Mouse (Mus musculus) ES-Bruce4 (cell line): ENCODE results near the gene Tmem167b. TPM values are rescaled to one million over a fixed set of nuclear protein-coding genes. Genes with fewer than 3 reads are reported as not detected.

Experiments used
- H3K27ac ChIP-seq: 2 replicates; pipeline ENCODE4 v1.5.1; 2012; ENCODE audit warnings: low read length, inconsistent platforms; ENCODE audit not compliant: insufficient read depth
- H3K27me3 ChIP-seq: 2 replicates; pipeline ENCODE4 v1.6.1; 2012; ENCODE audit warnings: mild to moderate bottlenecking, low read length, inconsistent platforms; ENCODE audit not compliant: control insufficient read depth, poor library complexity, insufficient read depth, severe bottlenecking
- H3K36me3 ChIP-seq: 2 replicates; pipeline ENCODE4 v1.6.1; 2012; ENCODE audit warnings: inconsistent platforms, mild to moderate bottlenecking, low read length, moderate library complexity; ENCODE audit not compliant: control insufficient read depth, poor library complexity, insufficient read depth, severe bottlenecking
- H3K4me1 ChIP-seq: one replicate; pipeline ENCODE4 v1.8.1; 2011; ENCODE audit warnings: low read length; ENCODE audit not compliant: control insufficient read depth, insufficient read depth
- H3K4me3 ChIP-seq: 2 replicates; pipeline ENCODE4 v1.5.1; 2011; ENCODE audit warnings: low read depth, mild to moderate bottlenecking, low read length
- H3K9ac ChIP-seq: 2 replicates; pipeline ENCODE4 v1.6.1; 2012; ENCODE audit warnings: low read depth, mild to moderate bottlenecking, inconsistent platforms; ENCODE audit not compliant: poor library complexity, severe bottlenecking
- H3K9me3 ChIP-seq: replicated peaks from 2 replicates; pipeline ENCODE4 v1.6.1; 2012; ENCODE audit warnings: mild to moderate bottlenecking, low read length, inconsistent platforms; ENCODE audit not compliant: control insufficient read depth, poor library complexity, insufficient read depth, severe bottlenecking
- CTCF ChIP-seq: IDR thresholded peaks from one replicate; pipeline ENCODE4 v1.8.1; 2011; ENCODE audit warnings: low read depth, low read length
- EP300 ChIP-seq: IDR thresholded peaks from 2 replicates; pipeline ENCODE4 v1.6.1; 2011; ENCODE audit warnings: low read depth, low read length; ENCODE audit not compliant: insufficient read depth
- POLR2A ChIP-seq: IDR thresholded peaks from one replicate; pipeline ENCODE4 v1.8.1; 2011; ENCODE audit warnings: low read length; ENCODE audit not compliant: insufficient read depth
- polyA plus RNA-seq: library from polyadenylated mRNA; stranded (reverse); fragments of >200 nt; gene quantifications from 2 replicates; pipeline ENCODE4 v1.2.4, GENCODE M21; 2011; ENCODE audit warnings: low read depth; ENCODE audit not compliant: missing spikeins, insufficient read depth, insufficient read length

Gene Tmem167b
- polyA plus RNA-seq, 1 experiment = 25.5 TPM

DNA sequence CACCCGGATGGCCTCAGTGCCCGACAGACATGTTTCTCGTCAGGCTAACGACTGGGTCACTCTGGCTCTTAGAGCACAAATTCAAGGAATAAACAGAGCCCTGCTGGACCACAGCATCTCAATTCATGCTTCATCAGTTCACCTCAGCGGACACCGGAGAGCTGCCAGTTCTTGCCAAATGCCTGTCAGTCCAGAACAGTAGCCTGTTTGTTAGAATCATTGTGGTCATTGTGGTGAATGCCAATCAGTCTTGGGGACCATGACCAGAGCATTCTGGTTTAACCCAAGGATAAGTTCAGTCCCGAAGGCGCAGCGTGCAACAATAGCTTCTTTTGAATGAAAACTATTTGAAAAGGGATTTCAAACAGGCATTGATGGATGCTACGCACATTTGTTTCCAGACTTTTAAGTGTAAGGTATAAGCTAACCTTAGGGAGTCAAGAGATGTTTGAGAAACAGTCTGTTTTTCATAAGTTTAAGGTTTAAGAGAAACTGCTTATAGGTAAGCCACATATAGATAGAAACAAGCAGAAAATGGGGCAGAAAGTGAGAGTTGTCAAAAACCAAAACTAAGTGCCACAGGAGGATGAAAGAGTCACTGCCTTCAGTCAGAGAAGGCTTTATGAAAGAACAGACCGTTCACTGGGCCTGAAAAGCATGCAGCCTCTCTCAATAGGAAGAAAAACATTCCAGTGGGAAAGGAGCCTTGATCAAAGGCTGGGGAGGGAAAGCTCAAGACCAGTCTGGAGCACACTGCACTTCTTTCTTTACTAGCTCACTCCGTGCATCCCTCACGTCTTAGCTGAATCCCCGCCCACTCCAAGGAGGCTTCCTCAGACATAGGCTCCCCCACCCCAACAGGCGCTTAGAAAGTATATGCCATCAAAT, 6.0 kb upstream of the Tmem167b start:
- H3K4me1 ChIP-seq = no peaks in the 10 kb centered on the region
- TF ChIP-seq EP300 = no peak
- no peak for TF ChIP-seq POLR2A
- no peak for TF ChIP-seq CTCF
- no peaks in the 10 kb centered on the region for H3K36me3 ChIP-seq
- no peak overlapping the region for H3K27ac ChIP-seq
- H3K9me3 ChIP-seq = no peaks in the 10 kb centered on the region
- peak overlapping the region; percentile 22; the same call in 1 of the 2 replicates for H3K4me3 ChIP-seq
- no peaks in the 10 kb centered on the region for H3K27me3 ChIP-seq
- no peak overlapping the region for H3K9ac ChIP-seq

DNA sequence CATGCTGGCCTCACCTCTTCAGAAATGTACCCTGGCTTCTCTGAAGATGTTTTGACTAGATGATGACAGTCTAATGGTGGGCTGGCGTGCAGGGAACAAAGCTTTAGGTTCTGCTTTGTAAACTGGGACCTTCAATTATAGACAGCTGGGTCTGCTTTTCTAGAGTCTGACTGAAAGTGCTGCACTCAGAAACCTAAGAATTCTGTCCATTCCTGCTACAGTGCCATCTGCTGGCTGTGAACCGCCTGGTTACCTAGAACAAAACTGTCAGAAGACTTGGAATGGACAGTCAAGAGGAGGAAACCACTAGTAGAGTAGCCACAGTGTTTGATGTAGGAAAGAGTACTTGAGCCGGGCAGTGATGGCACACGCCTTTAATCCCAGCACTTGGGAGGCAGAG, 1.0 kb upstream of the Tmem167b start:
- Histone ChIP-seq H3K27ac (no peak overlapping the region), H3K36me3 (peaks cover 7% of the 10 kb centered on the region), H3K9ac (peak overlapping the region; percentile 56)

DNA sequence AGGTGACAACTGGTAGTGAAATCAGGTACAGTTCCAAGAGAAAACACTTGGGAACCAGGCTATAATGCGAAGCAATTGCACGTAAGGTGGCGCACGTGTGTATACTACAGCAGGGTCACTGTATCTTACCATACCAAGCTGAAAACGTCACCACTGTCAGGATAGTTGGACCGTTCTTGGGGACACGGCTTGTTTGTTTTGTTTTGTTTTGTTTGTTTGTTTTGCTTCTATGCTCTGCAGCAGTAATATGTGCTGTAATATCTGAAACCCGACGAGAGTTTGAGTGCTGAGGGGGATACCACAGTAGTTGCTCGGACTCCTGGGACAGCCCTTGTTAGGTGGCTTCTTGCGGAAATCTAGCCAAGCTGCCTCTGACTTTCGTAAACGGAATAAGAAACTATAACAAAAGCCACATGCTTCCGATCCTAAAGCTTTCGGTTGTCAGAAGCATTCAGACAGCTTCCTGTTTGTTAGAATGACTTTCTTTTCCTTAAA, 558 bp upstream of the Tmem167b start:
- Histone ChIP-seq H3K4me3 (peak overlapping the region; percentile 41), H3K9ac (peak overlapping the region; percentile 56), H3K27ac (peak overlapping the region; percentile 24; the same call in 1 of the 2 replicates), H3K27me3 (no peaks in the 10 kb centered on the region), H3K9me3 (no peaks in the 10 kb centered on the region), H3K4me1 (no peaks in the 10 kb centered on the region), H3K36me3 (peaks cover 7% of the 10 kb centered on the region)
- TF ChIP-seq CTCF (no peak), EP300 (no peak), POLR2A (no peak)

More for the DNA sequence above, 1.0 kb upstream of the Tmem167b start:
- Histone ChIP-seq H3K4me1 (no peaks in the 10 kb centered on the region), H3K4me3 (no peak overlapping the region; the same call in 1 of the 2 replicates), H3K27me3 (no peaks in the 10 kb centered on the region), H3K9me3 (no peaks in the 10 kb centered on the region)
- TF ChIP-seq EP300 (no peak), CTCF (peak; percentile 37)

DNA sequence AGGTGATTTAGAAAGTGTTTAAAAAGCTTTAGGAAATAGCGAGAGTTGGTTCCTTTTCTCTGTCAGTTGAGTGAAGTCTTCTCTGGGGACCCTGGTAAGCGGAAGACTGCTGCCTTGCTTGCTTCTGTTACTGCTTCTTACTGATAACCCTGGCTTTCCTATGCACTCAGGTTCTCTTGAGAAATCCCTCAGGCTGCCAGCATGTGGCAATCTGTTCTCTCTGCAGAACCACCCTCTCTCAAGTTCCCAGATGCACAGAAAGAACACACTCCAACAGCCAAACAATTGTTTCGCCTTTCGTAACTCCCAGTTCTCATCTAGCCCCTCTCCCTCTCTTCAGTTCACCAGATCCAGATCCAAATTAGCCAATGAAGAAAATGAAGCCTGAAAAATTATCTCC, 4.4 kb downstream of the Tmem167b start:
- H3K27me3 ChIP-seq = no peaks in the 10 kb centered on the region
- H3K4me3 ChIP-seq = no peak overlapping the region
- H3K4me1 ChIP-seq = no peaks in the 10 kb centered on the region
- H3K27ac ChIP-seq = no peak overlapping the region
- H3K36me3 ChIP-seq = peaks cover 7% of the 10 kb centered on the region
- H3K9ac ChIP-seq = no peak overlapping the region
- no peak for TF ChIP-seq POLR2A
- no peak for TF ChIP-seq CTCF
- TF ChIP-seq EP300 = no peak
- no peaks in the 10 kb centered on the region for H3K9me3 ChIP-seq

DNA sequence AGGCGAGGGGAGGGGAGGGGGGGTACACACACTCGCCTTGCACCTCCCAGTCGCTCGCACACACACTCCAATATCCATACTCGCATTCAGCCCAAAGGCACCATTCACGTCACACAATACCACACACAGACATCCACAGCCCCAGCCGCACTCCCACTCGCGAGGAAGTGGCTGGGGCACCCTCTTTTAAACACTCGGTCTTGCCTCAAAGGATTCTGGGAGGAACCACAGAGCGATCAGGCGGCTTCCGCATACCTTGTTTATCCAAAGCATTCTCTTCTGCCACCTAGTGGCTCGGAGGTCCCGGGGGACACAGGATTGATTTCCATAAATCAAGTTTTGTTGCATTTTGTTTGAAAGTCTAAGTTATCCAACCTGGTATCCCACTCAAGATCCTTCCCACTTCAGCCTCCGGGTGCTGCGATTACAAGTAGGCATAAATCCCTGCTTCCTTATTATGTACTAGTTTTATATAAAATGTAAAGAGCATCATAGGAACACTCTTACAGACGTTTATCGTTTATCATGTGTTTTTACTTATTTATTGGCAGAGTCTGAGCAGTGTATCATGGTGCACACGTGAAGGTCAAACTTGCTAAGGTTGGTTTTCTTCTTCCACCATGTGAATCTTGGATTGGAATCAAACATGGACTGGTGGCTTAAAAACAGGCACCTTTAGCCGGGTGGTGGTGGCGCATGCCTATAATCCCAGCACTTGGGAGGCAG, 7.5 kb downstream of the Tmem167b start:
- Histone ChIP-seq H3K4me1 (no peaks in the 10 kb centered on the region), H3K27ac (no peak overlapping the region), H3K9me3 (no peaks in the 10 kb centered on the region), H3K9ac (peak overlapping the region; percentile 84), H3K36me3 (peaks cover 7% of the 10 kb centered on the region), H3K27me3 (no peaks in the 10 kb centered on the region), H3K4me3 (peak overlapping the region; percentile 96)
- peak; percentile 100 for TF ChIP-seq POLR2A
- 0 out of 2 replicates have a peak, but pooled peaks have one; percentile 14 for TF ChIP-seq EP300
- peak; percentile 65 for TF ChIP-seq CTCF
